Mouse (Mus musculus): ENCODE data around the gene Padi1.

- TF ChIP-seq CTCF (IDR thresholded peaks at IDR 0.05; ENCODE audit: low read depth, low read length) (no peak), POLR2A (IDR thresholded peaks at IDR 0.05; ENCODE audit: borderline replicate concordance, low read depth, low read length) (no peak)
These were observed 36.8 kb upstream of the Padi1 start for GRCm38 (mm10) chr4:140882365-140882764.
